Mouse (Mus musculus) left cerebral cortex, adult 6 months (tissue): ENCODE results near the gene Slc25a13. TPM values are rescaled to one million over a fixed set of nuclear protein-coding genes. Genes with fewer than 3 reads are reported as not detected.

Experiments
- long read RNA-seq, 2 experiments: library from polyadenylated mRNA; unstranded; transcript quantifications; one replicate each; pipeline ENCODE4 v2.0.0; 2019 to 2020
- polyA plus RNA-seq: library from polyadenylated mRNA; unstranded; fragments of <200 nt; fragmentation: Nextera tagmentation; gene quantifications from 2 replicates; pipeline ENCODE4 v1.2.3, GENCODE M21; 2021

Slc25a13 gene
- polyA plus RNA-seq: 1.2 and 1.5 TPM in 2 replicates
- long read RNA-seq, experiment 1, partial matches to known transcripts: 1 of 9 reads
- long read RNA-seq, experiment 1, other reads (novel, unspliced or antisense): 8 of 9 reads
- long read RNA-seq, experiment 2, partial matches to known transcripts: 1 of 4 reads
- long read RNA-seq, experiment 2, other reads (novel, unspliced or antisense): 3 of 4 reads

GRCm38 (mm10) chr6:6216507-6217285 lies at the start of gene Slc25a13:
Gene Slc25a13 (minus strand): TSS chr6:6217173.

